Mouse (Mus musculus) mouse embryonic stem cell (cell line): Measurements from ENCODE around the gene Faf1.

Experiments
- in situ Hi-C, 2 experiments: fragments of 300-500 bp; cut with MboI; formaldehyde crosslinking; loops; 1 replicate in 1 of 2; 3 replicates in 1 of 2; pipeline ENCODE4 v1.14.3; 2019 to 2020; ENCODE audit warnings: low sequenced_read_pairs in 2 of 2, low pct_unique_long_range_greater_than_20kb in 1 of 2, mixed read lengths in 1 of 2; ENCODE audit not compliant: unreplicated experiment in 1 of 2

The Faf1 gene

GRCm38 (mm10) chr4:109676218-109677215, at the start of gene Faf1:
Gene Faf1, plus strand, starts transcription at chr4:109676588.
- in situ Hi-C loops, result no loop called here

GRCm38 (mm10) chr4:109630215-109630614, 46.2 kb upstream of the Faf1 start:
- in situ Hi-C loops, result no loop called here

DNA sequence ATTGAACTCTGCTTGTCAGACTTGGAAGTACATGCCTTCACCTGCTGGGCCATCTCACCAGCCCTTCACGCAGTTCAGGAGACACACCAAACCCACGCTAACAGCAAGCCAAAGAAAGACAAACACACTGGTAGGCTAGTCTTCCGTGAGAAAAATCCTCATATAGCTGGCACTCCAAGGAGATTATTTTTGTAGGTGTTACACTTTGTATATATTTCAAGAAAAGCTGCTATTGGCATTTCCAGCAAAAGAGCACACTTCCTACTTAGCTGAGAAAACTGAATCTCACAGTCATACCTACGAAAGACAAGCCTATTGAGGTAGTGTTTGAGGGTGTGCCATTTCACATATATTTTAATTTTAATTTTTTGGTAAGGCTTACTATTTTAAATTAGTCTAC, 45.4 kb upstream of the Faf1 start:
- in situ Hi-C loops, result no loop called here

DNA sequence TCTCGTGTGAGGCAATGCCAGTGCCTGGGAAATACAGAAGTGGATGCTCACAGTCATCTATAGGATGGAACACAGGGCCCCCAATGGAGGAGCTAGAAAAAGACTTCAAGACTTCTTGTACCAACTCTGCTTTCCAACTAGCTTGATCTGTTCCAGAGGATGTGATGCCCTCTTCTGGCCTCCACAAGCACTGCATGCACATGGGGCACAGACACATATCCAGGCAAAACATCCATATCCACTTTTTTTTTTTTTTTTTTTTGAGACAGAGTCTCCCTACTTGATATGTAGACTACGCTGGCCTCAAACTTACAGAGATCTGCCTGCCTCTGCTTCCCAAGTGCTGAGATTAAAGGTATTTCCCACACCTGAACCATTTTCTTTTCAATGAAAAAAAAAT, 41.4 kb upstream of the Faf1 start:
- in situ Hi-C loops, result no loop called here

DNA sequence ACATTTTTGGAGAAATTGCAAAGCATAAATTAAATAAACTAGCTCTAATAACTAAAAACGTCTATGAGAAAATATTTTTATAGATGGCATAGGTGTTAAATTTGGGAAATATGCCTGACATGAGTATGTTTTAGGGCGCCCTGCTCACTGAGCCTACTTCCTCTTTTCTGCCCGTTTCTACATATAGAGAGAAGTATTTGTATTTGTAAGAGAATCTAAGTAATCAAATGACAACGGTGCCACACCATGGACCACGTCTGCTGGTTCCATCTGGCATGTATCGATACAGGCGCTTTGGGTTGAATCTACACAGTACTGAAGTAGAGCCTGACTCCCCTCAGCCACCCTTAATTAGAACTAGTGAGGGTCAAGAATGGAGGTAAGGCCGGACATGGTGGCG, 37.0 kb upstream of the Faf1 start:
- in situ Hi-C loops, result no loop called here

DNA sequence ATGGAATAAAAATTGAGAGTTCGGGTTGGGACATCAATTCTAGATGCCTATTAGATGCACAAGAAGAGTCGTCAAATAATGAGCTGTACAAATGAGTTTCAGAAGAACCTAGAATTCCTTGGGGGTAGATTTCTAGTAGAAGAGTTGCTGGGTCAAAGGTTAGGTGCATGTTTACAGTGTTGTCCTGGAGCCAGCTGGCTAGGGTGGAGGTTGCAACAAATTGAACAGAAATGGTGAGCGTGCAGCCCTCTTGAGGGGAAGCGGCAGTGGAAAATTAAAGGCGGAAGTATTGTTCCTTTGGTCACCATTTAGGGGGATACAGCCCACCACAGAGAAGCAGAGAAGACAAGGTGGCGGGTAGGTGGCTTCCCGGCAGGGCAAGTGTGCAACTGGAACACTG, 36.2 kb upstream of the Faf1 start:
- in situ Hi-C loops, result no loop called here

- in situ Hi-C loops, result no loop called here
These were observed 34.9 kb upstream of the Faf1 start for GRCm38 (mm10) chr4:109641451-109641850.

GRCm38 (mm10) chr4:109647281-109647680, 29.1 kb upstream of the Faf1 start:
- in situ Hi-C loops, result no loop called here

- in situ Hi-C loops, result no loop called here
These were observed 27.1 kb upstream of the Faf1 start for GRCm38 (mm10) chr4:109649331-109649730.

GRCm38 (mm10) chr4:109653251-109653650, 23.1 kb upstream of the Faf1 start:
- in situ Hi-C loops, result no loop called here

DNA sequence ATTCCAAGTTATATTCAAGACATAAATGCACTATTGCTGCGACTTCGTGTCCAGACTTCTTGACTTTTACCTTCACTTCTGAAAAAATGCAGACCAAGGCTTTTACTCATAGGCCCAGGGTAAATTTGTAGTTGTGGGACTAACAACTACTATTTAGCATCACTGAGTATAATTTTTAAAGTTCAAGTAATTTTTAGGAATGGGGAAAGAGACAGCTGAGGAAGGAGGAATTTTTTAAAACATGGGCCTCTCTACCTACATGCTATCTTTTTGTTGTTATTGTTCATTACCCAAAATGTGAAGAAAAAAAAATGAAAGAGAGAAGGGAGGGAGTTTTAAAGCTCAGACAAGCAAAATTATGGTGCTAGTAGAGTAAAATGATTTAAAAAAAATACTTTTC, 21.7 kb upstream of the Faf1 start:
- in situ Hi-C loops, result loop anchor here in 1 of 2 experiments (5.0 kb wide), 1 partner anchor 323 kb away; the partner anchor contains the start of gene Dmrta2

DNA sequence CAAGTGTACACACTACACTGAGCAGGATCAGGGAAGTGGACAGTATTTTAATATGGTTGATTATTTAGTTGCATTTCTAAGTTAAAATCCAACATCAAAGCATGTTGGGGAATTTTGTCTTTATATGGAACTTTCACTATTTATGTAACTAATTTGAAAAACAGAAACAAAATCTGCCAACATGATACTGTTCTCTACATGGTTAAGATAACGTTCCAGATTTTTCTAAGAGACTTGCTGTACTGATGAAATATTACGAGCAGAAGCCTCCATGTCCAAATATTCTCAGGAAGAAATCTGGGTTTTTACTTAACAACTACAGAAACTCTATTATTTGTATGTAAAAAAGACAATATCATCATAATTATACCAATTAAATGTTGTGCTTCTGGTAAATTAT, 20.6 kb upstream of the Faf1 start:
- in situ Hi-C loops, result loop anchor here in 1 of 2 experiments (5.0 kb wide), 1 partner anchor 322 kb away; the partner anchor contains the start of gene Dmrta2

DNA sequence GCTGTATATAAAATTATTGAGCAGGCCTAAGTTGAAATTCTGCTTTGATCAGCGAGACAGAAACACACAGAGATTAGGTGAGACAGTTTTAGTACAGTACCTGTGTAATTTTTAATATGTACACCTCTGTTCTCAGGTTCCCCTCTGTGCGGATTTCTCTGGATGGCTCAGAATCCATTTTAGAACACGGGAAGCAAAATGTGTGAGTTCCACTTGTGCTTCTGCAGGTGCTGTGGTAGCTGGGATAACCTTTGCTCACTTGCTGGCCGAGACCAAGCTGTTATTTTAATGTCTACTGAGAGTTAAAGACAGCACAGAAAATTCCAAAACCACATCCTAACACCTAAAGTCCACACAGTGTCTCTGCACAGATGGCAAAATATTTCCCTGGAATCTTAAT, 20.1 kb upstream of the Faf1 start:
- in situ Hi-C loops, result loop anchor here in 1 of 2 experiments (5.0 kb wide), 1 partner anchor 321 kb away; the partner anchor contains the start of gene Dmrta2

GRCm38 (mm10) chr4:109657021-109657850, 19.2 kb upstream of the Faf1 start:
- in situ Hi-C loops, result loop anchor here in 1 of 2 experiments (5.0 kb wide), 1 partner anchor 320 kb away; the partner anchor contains the start of gene Dmrta2

GRCm38 (mm10) chr4:109657851-109658500, 18.4 kb upstream of the Faf1 start:
- in situ Hi-C loops, result loop anchor here in 1 of 2 experiments (5.0 kb wide), 1 partner anchor 319 kb away; the partner anchor contains the start of gene Dmrta2

GRCm38 (mm10) chr4:109658826-109659225, 17.6 kb upstream of the Faf1 start:
- in situ Hi-C loops, result loop anchor here in 1 of 2 experiments (5.0 kb wide), 1 partner anchor 318 kb away; the partner anchor contains the start of gene Dmrta2

- in situ Hi-C loops, result loop anchor here in 1 of 2 experiments (5.0 kb wide), 1 partner anchor 318 kb away; the partner anchor contains the start of gene Dmrta2
These were observed 16.8 kb upstream of the Faf1 start for GRCm38 (mm10) chr4:109659571-109659970.

DNA sequence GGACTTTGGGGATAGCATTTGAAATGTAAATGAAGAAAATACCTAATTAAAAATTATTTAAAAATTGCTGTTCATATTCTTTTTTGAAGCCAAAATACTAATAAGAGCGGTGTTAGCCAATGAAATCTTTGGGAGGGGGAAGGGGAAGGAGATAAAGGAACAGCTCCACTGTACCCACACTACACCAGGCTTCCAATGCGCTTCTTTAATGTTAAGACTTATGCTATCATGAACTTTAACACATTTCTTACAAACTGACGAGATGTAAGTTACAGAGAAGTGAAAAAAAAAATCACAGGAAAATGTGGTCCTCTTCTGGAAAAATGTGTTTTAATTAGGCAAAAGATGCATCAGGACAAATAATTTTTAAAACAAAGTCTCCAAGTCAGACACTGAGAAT, 15.8 kb upstream of the Faf1 start:
- in situ Hi-C loops, result no loop called here
